Mouse (Mus musculus) myocyte (in vitro differentiated cells): ENCODE data around the gene Dus3l. TPM values are rescaled to one million over a fixed set of nuclear protein-coding genes. Genes with fewer than 3 reads are reported as not detected.

Experiments used
- H3K27me3 ChIP-seq: one replicate; pipeline ENCODE4 v1.6.1; 2011; ENCODE audit not compliant: control insufficient read depth, insufficient read depth, insufficient read length
- H3K36me3 ChIP-seq: one replicate; pipeline ENCODE4 v1.6.1; 2011; ENCODE audit not compliant: control insufficient read depth, insufficient read depth
- H3K4me2 ChIP-seq: one replicate; pipeline ENCODE4 v1.6.1; 2011; ENCODE audit warnings: low read depth, control low read depth
- H3K4me3 ChIP-seq: one replicate; pipeline ENCODE4 v1.5.1; 2011; ENCODE audit warnings: mild to moderate bottlenecking, control low read depth, moderate library complexity
- H3K79me2 ChIP-seq: one replicate; pipeline ENCODE4 v1.6.1; 2011; ENCODE audit not compliant: control insufficient read depth, insufficient read depth
- H3ac ChIP-seq: one replicate; pipeline ENCODE4 v1.6.1; 2011; ENCODE audit not compliant: control insufficient read depth, insufficient read length
- CEBPB ChIP-seq: IDR thresholded peaks from 2 replicates; pipeline ENCODE4 v1.6.1; 2011; ENCODE audit warnings: mild to moderate bottlenecking, moderate library complexity; ENCODE audit not compliant: poor library complexity, insufficient read depth, severe bottlenecking
- E2F4 ChIP-seq: IDR thresholded peaks from one replicate; pipeline ENCODE4 v1.6.1; 2011; ENCODE audit warnings: mild to moderate bottlenecking, control low read depth, moderate library complexity; ENCODE audit not compliant: insufficient read depth
- MAX ChIP-seq: IDR thresholded peaks from one replicate; pipeline ENCODE4 v1.6.1; 2011; ENCODE audit warnings: low read depth, mild to moderate bottlenecking, control low read depth
- MYOD1 ChIP-seq, 3 experiments: IDR thresholded peaks; one replicate each; pipeline ENCODE4 v1.6.1; 2011; ENCODE audit warnings: control low read depth in 2 of 3, low read depth in 2 of 3, mild to moderate bottlenecking in 2 of 3, moderate library complexity in 1 of 3; ENCODE audit not compliant: insufficient read length in 2 of 3, control insufficient read depth in 1 of 3
- MYOG ChIP-seq, 3 experiments: IDR thresholded peaks; one replicate each; pipeline ENCODE4 v1.6.1; 2011; ENCODE audit warnings: control low read depth in 2 of 3, low read depth in 2 of 3, mild to moderate bottlenecking in 2 of 3; ENCODE audit not compliant: insufficient read length in 2 of 3, control insufficient read depth in 1 of 3, insufficient read depth in 1 of 3
- POLR2A ChIP-seq: IDR thresholded peaks from one replicate; pipeline ENCODE4 v1.6.1; 2011; ENCODE audit warnings: low read depth, mild to moderate bottlenecking, control low read depth, moderate library complexity; ENCODE audit not compliant: insufficient read length
- POLR2AphosphoS2 ChIP-seq: IDR thresholded peaks from one replicate; pipeline ENCODE4 v1.6.1; 2011; ENCODE audit warnings: low read depth, control low read depth; ENCODE audit not compliant: insufficient read length
- REST ChIP-seq: IDR thresholded peaks from one replicate; pipeline ENCODE4 v1.6.1; 2011; ENCODE audit warnings: mild to moderate bottlenecking, control low read depth, moderate library complexity; ENCODE audit not compliant: insufficient read depth, insufficient read length
- SRF ChIP-seq: IDR thresholded peaks from one replicate; pipeline ENCODE4 v1.6.1; 2011; ENCODE audit warnings: low read depth; ENCODE audit not compliant: control insufficient read depth, insufficient read length
- TCF12 ChIP-seq: IDR thresholded peaks from one replicate; pipeline ENCODE4 v1.6.1; 2011; ENCODE audit warnings: mild to moderate bottlenecking, control low read depth; ENCODE audit not compliant: poor library complexity, insufficient read depth, severe bottlenecking
- TCF3 ChIP-seq: IDR thresholded peaks from one replicate; pipeline ENCODE4 v1.6.1; 2011; ENCODE audit warnings: low read depth, control low read depth; ENCODE audit not compliant: insufficient read length
- USF1 ChIP-seq: IDR thresholded peaks from one replicate; pipeline ENCODE4 v1.6.1; 2011; ENCODE audit warnings: low read depth, mild to moderate bottlenecking, control low read depth, moderate library complexity
- polyA plus RNA-seq: library from polyadenylated mRNA; unstranded; fragments of >200 nt; fragmentation: generic; extraction: Trizol; gene quantifications from one replicate; pipeline ENCODE4 v1.2.1, GENCODE M21; 2012; ENCODE audit warnings: missing spikeins

Gene Dus3l
- polyA plus RNA-seq, 1 experiment, result 38.7 TPM

GRCm38 (mm10) chr17:56805784-56806183 is 41.2 kb downstream of the Dus3l start:
- Histone ChIP-seq H3ac (no peak overlapping the region), H3K27me3 (no peaks in the 10 kb centered on the region), H3K4me2 (no peak overlapping the region), H3K79me2 (no peaks in the 10 kb centered on the region), H3K36me3 (no peaks in the 10 kb centered on the region), H3K4me3 (no peak overlapping the region)
- TF ChIP-seq POLR2AphosphoS2 (no peak), TCF12 (no peak), MAX (no peak), E2F4 (no peak), SRF (no peak), REST (no peak), TCF3 (no peak), USF1 (no peak), MYOG (IDR thresholded peaks at IDR 0.05; ENCODE audit: control insufficient read depth in 1 of 3, insufficient read depth in 1 of 3, insufficient read length in 2 of 3, low read depth in 2 of 3) (no peak), CEBPB (no peak), POLR2A (no peak), MYOD1 (IDR thresholded peaks at IDR 0.05; ENCODE audit: control insufficient read depth in 1 of 3, insufficient read length in 2 of 3, low read depth in 2 of 3) (no peak)

- H3ac ChIP-seq, result no peak overlapping the region
- no peaks in the 10 kb centered on the region for H3K27me3 ChIP-seq
- no peaks in the 10 kb centered on the region for H3K36me3 ChIP-seq
- H3K4me3 ChIP-seq, result no peak overlapping the region
- no peaks in the 10 kb centered on the region for H3K79me2 ChIP-seq
- H3K4me2 ChIP-seq, result no peak overlapping the region
- no peak for TF ChIP-seq E2F4
- TF ChIP-seq MAX, result no peak
- TF ChIP-seq MYOG (IDR thresholded peaks at IDR 0.05; ENCODE audit: control insufficient read depth in 1 of 3, insufficient read depth in 1 of 3, insufficient read length in 2 of 3, low read depth in 2 of 3), result no peak
- TF ChIP-seq SRF, result no peak
- TF ChIP-seq CEBPB, result no peak
- no peak for TF ChIP-seq POLR2A
- no peak for TF ChIP-seq USF1
- no peak for TF ChIP-seq MYOD1 (IDR thresholded peaks at IDR 0.05; ENCODE audit: control insufficient read depth in 1 of 3, insufficient read length in 2 of 3, low read depth in 2 of 3)
- no peak for TF ChIP-seq TCF3
- TF ChIP-seq TCF12, result no peak
- TF ChIP-seq REST, result no peak
- TF ChIP-seq POLR2AphosphoS2, result no peak
Measured at GRCm38 (mm10) chr17:56808518-56808917, 44.0 kb downstream of the Dus3l start.

GRCm38 (mm10) chr17:56810245-56810644 is 45.7 kb downstream of the Dus3l start:
- no peaks in the 10 kb centered on the region for H3K27me3 ChIP-seq
- no peak overlapping the region for H3K4me3 ChIP-seq
- H3ac ChIP-seq, result no peak overlapping the region
- H3K79me2 ChIP-seq, result no peaks in the 10 kb centered on the region
- TF ChIP-seq CEBPB (0 out of 2 replicates have a peak, but pooled peaks have one; percentile 34), MYOG (IDR thresholded peaks at IDR 0.05; ENCODE audit: control insufficient read depth in 1 of 3, insufficient read depth in 1 of 3, insufficient read length in 2 of 3, low read depth in 2 of 3) (peak in 1 of 3 experiments; percentile 19), POLR2A (no peak)
- peak overlapping the region; percentile 30 for H3K4me2 ChIP-seq
- H3K36me3 ChIP-seq, result no peaks in the 10 kb centered on the region

GRCm38 (mm10) chr17:56814316-56815056 is 49.9 kb downstream of the Dus3l start:
- Histone ChIP-seq H3ac (no peak overlapping the region), H3K36me3 (no peaks in the 10 kb centered on the region), H3K27me3 (no peaks in the 10 kb centered on the region), H3K4me3 (no peak overlapping the region), H3K4me2 (no peak overlapping the region), H3K79me2 (no peaks in the 10 kb centered on the region)
- no peak for TF ChIP-seq MYOD1 (IDR thresholded peaks at IDR 0.05; ENCODE audit: control insufficient read depth in 1 of 3, insufficient read length in 2 of 3, low read depth in 2 of 3)
- TF ChIP-seq TCF3, result no peak
- no peak for TF ChIP-seq MAX
- TF ChIP-seq E2F4, result no peak
- TF ChIP-seq SRF, result no peak
- TF ChIP-seq POLR2A, result no peak
- no peak for TF ChIP-seq TCF12
- no peak for TF ChIP-seq USF1
- no peak for TF ChIP-seq MYOG (IDR thresholded peaks at IDR 0.05; ENCODE audit: control insufficient read depth in 1 of 3, insufficient read depth in 1 of 3, insufficient read length in 2 of 3, low read depth in 2 of 3)
- TF ChIP-seq POLR2AphosphoS2, result no peak
- TF ChIP-seq CEBPB, result no peak

GRCm38 (mm10) chr17:56815057-56815345 is 50.4 kb downstream of the Dus3l start:
- Histone ChIP-seq H3ac (no peak overlapping the region), H3K27me3 (no peaks in the 10 kb centered on the region)
- no peak for TF ChIP-seq MYOD1 (IDR thresholded peaks at IDR 0.05; ENCODE audit: control insufficient read depth in 1 of 3, insufficient read length in 2 of 3, low read depth in 2 of 3)
- TF ChIP-seq CEBPB, result no peak
- no peak for TF ChIP-seq MAX
- TF ChIP-seq TCF12, result no peak
- TF ChIP-seq REST, result no peak
- TF ChIP-seq POLR2A, result no peak
- TF ChIP-seq POLR2AphosphoS2, result no peak
- TF ChIP-seq E2F4, result no peak
- no peak for TF ChIP-seq TCF3

More at GRCm38 (mm10) chr17:56815057-56815345, 50.4 kb downstream of the Dus3l start:
- no peaks in the 10 kb centered on the region for H3K79me2 ChIP-seq
- H3K36me3 ChIP-seq, result no peaks in the 10 kb centered on the region
- H3K4me2 ChIP-seq, result no peak overlapping the region
- H3K4me3 ChIP-seq, result no peak overlapping the region
